Mouse (Mus musculus): ENCODE measurements around the gene Slc25a1. TPM values are rescaled to one million over a fixed set of nuclear protein-coding genes. Genes with fewer than 3 reads are reported as not detected.
A peak's percentile ranks its signal among the peaks of the same experiment; 100 is the strongest.

The Slc25a1 gene
- polyA plus RNA-seq, 1 experiment from 2014 or later = 131 TPM

DNA sequence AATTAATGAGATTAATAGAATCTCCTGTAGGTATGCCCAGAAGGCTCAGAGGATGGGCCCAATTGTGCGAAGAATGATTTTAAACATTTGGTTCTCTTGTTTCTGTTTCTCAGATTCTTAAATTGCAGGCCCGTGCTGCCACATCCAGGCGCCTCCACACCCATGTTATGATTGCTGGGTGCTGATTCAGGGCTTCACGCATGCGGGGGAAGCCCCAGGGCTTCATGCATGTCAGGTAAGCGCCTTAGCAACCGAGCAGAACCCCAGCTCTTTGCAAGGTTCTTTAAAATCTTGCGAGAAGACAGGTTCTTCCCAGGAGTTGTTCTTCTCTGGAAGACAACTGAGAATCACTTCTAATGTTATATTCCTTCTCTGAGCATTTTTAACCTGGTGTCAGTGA lies 15.4 kb upstream of the Slc25a1 start:
- DNase-seq (ENCODE audit: low spot score) = no peak

DNA sequence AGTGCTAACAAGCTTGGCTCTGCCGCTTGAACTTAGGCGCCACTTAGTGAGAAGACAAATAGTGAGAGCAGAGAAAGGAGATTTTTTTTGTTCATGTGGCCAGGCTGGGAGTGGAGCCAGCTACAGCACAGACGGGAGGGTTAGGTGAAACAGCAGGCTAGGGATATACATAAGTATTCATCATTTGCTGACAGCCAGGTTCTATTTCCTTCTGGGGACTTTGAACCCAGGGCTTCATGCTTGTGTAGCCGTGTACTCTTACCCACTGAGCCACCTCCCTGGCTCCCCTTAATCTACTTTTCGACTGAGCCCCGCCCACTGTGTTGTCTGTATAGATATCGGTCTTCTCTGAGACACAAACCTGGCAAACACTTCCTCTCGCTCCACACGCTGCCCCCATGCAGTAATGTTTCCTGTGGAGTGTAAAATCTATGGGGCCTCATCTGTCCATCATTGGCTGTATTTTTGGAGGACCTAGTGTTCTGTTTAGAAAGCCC lies 11.3 kb upstream of the Slc25a1 start:
- H3K4me1 ChIP-seq (ENCODE audit: control insufficient read depth, insufficient read depth, low read length) = no peaks in the 10 kb centered on the region
- H3K36me3 ChIP-seq (ENCODE audit: control insufficient read depth, insufficient read depth, low read length) = no peaks in the 10 kb centered on the region
- no peak overlapping the region for H3K4me2 ChIP-seq (ENCODE audit: low read depth)
- no peaks in the 10 kb centered on the region for H3K9me3 ChIP-seq (ENCODE audit: control insufficient read depth, low read length)
- DNase-seq (ENCODE audit: low spot score) (no peak), ATAC-seq (ENCODE audit: insufficient read depth, low FRiP score, low TSS enrichment) (no peak)
- WGBS = 64% methylated on average over 9 of the region's 9 CpGs
- no peak overlapping the region for H3K27ac ChIP-seq (ENCODE audit: low read depth, low read length)
- H3K27me3 ChIP-seq (ENCODE audit: control insufficient read depth, insufficient read depth, low read length) = no peaks in the 10 kb centered on the region
- no peak overlapping the region for H3K4me3 ChIP-seq (ENCODE audit: low read depth, low read length)
- H3K9ac ChIP-seq (ENCODE audit: low read length) = no peak overlapping the region

More for the DNA sequence above, 15.4 kb upstream of the Slc25a1 start:
- Histone ChIP-seq H3K4me2 (ENCODE audit: low read depth) (no peak overlapping the region), H3K4me1 (ENCODE audit: control insufficient read depth, insufficient read depth, low read length) (no peaks in the 10 kb centered on the region), H3K4me3 (ENCODE audit: low read depth, low read length) (no peak overlapping the region), H3K27ac (ENCODE audit: low read depth, low read length) (no peak overlapping the region), H3K9me3 (ENCODE audit: control insufficient read depth, low read length) (no peaks in the 10 kb centered on the region), H3K36me3 (ENCODE audit: control insufficient read depth, insufficient read depth, low read length) (no peaks in the 10 kb centered on the region), H3K27me3 (ENCODE audit: control insufficient read depth, insufficient read depth, low read length) (no peaks in the 10 kb centered on the region), H3K9ac (ENCODE audit: low read length) (no peak overlapping the region)
- ATAC-seq (ENCODE audit: insufficient read depth, low FRiP score, low TSS enrichment) = no peak
- WGBS = 69% methylated on average over 8 of the region's 8 CpGs

DNA sequence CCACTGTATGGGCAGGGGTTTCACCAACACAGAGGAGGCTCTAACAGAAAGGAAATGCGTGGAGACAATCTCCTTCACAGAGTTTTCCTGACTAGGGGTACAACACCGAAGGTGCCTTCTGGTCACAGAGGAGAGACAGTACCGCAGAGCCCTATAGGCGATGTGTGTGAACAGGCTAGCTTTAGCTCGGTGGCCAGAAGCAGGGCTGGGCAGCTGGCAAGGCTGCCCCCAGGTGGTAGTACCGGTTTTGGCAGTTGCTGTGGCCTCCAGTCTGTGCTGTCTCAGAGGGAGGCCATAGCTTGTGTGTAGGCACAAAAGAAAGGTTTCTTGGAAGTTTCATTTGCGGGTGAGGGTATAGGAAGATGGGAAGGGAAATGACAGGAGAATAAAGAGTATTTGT lies 10.8 kb upstream of the Slc25a1 start:
- H3K4me3 ChIP-seq (ENCODE audit: low read depth, low read length) = no peak overlapping the region
- WGBS = 8% methylated on average over 7 of the region's 7 CpGs
- H3K9ac ChIP-seq (ENCODE audit: low read length) = no peak overlapping the region
- peak; percentile 77 for DNase-seq (ENCODE audit: low spot score)
- no peaks in the 10 kb centered on the region for H3K9me3 ChIP-seq (ENCODE audit: control insufficient read depth, low read length)
- H3K27me3 ChIP-seq (ENCODE audit: control insufficient read depth, insufficient read depth, low read length) = no peaks in the 10 kb centered on the region
- no peaks in the 10 kb centered on the region for H3K4me1 ChIP-seq (ENCODE audit: control insufficient read depth, insufficient read depth, low read length)
- H3K27ac ChIP-seq (ENCODE audit: low read depth, low read length) = no peak overlapping the region
- no peak overlapping the region for H3K4me2 ChIP-seq (ENCODE audit: low read depth)
- H3K36me3 ChIP-seq (ENCODE audit: control insufficient read depth, insufficient read depth, low read length) = no peaks in the 10 kb centered on the region
- ATAC-seq (ENCODE audit: insufficient read depth, low FRiP score, low TSS enrichment) = peak; percentile 74; the same call in 1 of the 2 replicates

DNA sequence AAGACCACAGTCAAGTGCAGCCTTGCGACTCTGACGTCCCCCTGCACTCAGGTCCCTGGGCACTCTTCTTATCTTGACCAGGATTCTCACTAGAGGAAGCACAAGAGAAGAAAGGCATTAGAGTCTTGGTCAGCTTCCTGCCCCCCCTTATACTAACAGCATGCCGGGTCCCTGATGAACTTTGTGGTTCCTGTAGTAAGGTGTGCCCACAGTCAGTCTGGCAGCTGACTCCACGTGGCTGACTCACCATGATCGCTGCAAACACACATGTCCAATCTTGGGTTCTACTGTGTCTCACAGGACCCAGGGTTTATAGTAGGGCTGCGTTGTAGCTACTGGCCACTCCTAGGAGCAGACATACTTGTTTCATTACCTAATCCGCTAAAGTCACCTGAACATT lies 10.2 kb upstream of the Slc25a1 start:
- no peak overlapping the region for H3K27ac ChIP-seq (ENCODE audit: low read depth, low read length)
- DNase-seq (ENCODE audit: low spot score) = no peak
- H3K9ac ChIP-seq (ENCODE audit: low read length) = no peak overlapping the region
- no peaks in the 10 kb centered on the region for H3K36me3 ChIP-seq (ENCODE audit: control insufficient read depth, insufficient read depth, low read length)
- no peaks in the 10 kb centered on the region for H3K4me1 ChIP-seq (ENCODE audit: control insufficient read depth, insufficient read depth, low read length)
- ATAC-seq (ENCODE audit: insufficient read depth, low FRiP score, low TSS enrichment) = no peak
- WGBS = 84% methylated on average over 7 of the region's 7 CpGs
- no peak overlapping the region for H3K4me3 ChIP-seq (ENCODE audit: low read depth, low read length)
- H3K4me2 ChIP-seq (ENCODE audit: low read depth) = no peak overlapping the region
- H3K9me3 ChIP-seq (ENCODE audit: control insufficient read depth, low read length) = no peaks in the 10 kb centered on the region
- no peaks in the 10 kb centered on the region for H3K27me3 ChIP-seq (ENCODE audit: control insufficient read depth, insufficient read depth, low read length)

DNA sequence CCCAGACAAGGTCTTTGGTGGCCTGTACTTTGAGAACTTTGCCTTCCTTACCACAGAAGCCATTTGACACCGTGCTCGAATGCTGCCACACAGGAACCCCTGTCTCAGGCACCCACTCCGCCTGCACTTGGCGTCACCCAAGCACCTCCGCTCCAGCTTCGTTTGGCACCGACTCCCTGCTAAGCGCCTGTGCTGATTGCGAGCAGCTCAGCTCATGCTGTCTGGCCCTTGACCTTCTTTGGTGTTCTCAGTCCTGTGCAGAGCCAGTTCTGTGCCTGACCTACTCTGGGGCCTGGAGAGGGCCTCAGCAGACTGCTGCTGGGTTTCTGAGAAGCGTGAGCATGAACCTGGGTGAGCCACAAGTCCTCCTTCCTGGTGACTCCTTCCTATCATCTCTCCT lies 8.8 kb upstream of the Slc25a1 start:
- Histone ChIP-seq H3K9ac (ENCODE audit: low read length) (no peak overlapping the region), H3K27me3 (ENCODE audit: control insufficient read depth, insufficient read depth, low read length) (no peaks in the 10 kb centered on the region), H3K27ac (ENCODE audit: low read depth, low read length) (no peak overlapping the region), H3K9me3 (ENCODE audit: control insufficient read depth, low read length) (no peaks in the 10 kb centered on the region), H3K36me3 (ENCODE audit: control insufficient read depth, insufficient read depth, low read length) (no peaks in the 10 kb centered on the region), H3K4me3 (ENCODE audit: low read depth, low read length) (no peak overlapping the region), H3K4me1 (ENCODE audit: control insufficient read depth, insufficient read depth, low read length) (no peaks in the 10 kb centered on the region), H3K4me2 (ENCODE audit: low read depth) (no peak overlapping the region)
- DNase-seq (ENCODE audit: low spot score) (no peak), ATAC-seq (ENCODE audit: insufficient read depth, low FRiP score, low TSS enrichment) (no peak)
- 81% methylated on average over 10 of the region's 10 CpGs for WGBS

DNA sequence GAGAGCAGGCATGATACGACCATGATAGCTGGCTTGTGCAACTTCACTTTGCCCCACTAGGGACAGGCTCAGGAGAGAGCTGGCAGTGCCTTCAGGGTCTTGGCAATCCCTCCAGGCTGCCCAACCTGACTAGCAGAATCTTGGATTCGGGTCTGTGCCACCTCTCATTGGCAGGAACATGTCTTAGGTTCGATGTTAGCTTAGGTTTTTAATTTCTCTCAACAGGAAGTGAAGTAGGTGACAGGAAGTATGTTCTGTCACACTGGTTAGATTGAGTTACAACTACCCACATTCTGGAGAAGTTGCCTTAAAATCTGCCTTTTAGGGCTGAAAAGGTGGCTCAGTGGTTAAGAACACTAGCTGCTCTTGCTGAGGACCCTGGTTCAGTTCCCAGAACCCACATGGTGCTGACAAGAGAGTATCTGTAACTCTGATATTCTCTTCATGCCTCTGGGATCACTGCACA lies 6.5 kb upstream of the Slc25a1 start:
- Histone ChIP-seq H3K4me2 (ENCODE audit: low read depth) (no peak overlapping the region), H3K27me3 (ENCODE audit: control insufficient read depth, insufficient read depth, low read length) (no peaks in the 10 kb centered on the region), H3K9me3 (ENCODE audit: control insufficient read depth, low read length) (no peaks in the 10 kb centered on the region), H3K4me1 (ENCODE audit: control insufficient read depth, insufficient read depth, low read length) (no peaks in the 10 kb centered on the region), H3K27ac (ENCODE audit: low read depth, low read length) (no peak overlapping the region), H3K4me3 (ENCODE audit: low read depth, low read length) (no peak overlapping the region), H3K9ac (ENCODE audit: low read length) (no peak overlapping the region), H3K36me3 (ENCODE audit: control insufficient read depth, insufficient read depth, low read length) (no peaks in the 10 kb centered on the region)
- ATAC-seq (ENCODE audit: insufficient read depth, low FRiP score, low TSS enrichment) = no peak
- WGBS = 67% methylated on average over 3 of the region's 3 CpGs
- no peak for DNase-seq (ENCODE audit: low spot score)

DNA sequence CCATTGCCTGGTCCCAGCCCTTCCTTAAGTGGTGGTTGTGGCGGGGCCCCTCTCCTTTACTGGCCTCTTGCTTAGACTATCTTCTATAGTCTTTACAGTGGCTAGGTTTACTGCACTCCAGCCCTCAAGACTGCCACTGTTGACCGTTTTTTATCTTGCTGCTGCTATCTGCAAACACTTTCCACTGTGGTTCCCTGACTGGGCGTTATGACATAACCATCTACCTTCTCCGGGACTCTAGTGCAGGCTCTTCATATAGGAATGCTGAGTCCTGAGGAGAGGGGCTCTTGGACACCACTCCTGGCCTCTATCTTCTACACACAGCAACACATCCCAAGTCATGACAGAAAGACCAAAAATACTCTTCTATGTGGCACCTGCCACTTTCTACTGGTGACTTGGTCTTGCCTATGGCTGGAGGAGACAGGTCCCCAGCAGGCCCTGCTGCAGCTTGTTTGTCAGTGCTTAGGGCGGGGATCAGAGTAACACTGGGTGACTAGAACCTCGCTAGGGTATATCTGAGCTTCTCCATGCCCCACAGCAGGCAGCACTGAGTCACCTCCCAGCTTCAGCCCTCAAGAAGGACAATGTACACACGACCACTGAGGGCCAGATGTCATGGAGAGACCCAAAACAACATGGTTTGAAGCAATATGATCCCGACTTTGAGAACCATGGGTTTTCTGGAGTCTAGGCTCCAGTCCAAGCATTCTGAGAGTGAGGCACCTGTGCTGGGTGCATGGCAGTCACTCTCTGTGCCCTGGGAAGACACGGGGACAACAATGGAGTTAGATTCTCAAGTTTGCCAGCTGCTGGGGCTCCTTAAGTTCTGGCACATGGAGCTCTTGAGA lies 5.8 kb upstream of the Slc25a1 start:
- no peak for ATAC-seq (ENCODE audit: insufficient read depth, low FRiP score, low TSS enrichment)

DNA sequence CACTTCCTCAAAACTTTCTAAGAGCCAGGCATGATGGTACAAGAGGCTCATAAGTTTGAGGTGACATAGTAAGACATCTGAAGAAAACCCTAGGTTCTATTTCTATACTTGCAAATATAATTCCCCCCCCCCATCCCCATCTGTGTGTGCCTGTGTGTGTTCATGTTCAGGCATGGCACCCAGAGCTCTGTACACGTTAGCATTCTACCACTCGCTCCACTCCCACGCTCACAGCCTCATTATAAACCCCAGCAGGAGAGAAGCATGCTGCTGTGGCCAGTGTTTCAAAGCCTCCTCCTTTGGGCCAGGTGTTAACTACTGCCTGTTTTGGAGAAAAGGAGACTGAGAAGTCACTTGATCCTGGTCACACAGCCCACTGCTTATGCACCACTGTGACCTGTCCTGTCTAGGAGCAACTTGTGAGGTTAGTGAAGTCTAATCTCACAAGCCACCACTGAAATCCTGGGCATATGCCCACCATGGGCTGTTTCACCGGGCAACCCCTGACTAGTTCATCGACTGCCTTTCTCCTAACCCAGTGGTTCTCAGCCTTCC lies 4.0 kb upstream of the Slc25a1 start:
- ATAC-seq (ENCODE audit: insufficient read depth, low FRiP score, low TSS enrichment) (no peak), DNase-seq (ENCODE audit: low spot score) (no peak)
- WGBS = 79% methylated on average over 5 of the region's 5 CpGs

More for the DNA sequence above, 5.8 kb upstream of the Slc25a1 start:
- H3K27me3 ChIP-seq (ENCODE audit: control insufficient read depth, insufficient read depth, low read length) = no peaks in the 10 kb centered on the region
- WGBS = 79% methylated on average over 9 of the region's 9 CpGs
- H3K4me3 ChIP-seq (ENCODE audit: low read depth, low read length) = no peak overlapping the region
- H3K27ac ChIP-seq (ENCODE audit: low read depth, low read length) = no peak overlapping the region
- H3K4me1 ChIP-seq (ENCODE audit: control insufficient read depth, insufficient read depth, low read length) = no peaks in the 10 kb centered on the region
- no peak overlapping the region for H3K9ac ChIP-seq (ENCODE audit: low read length)
- no peak for DNase-seq (ENCODE audit: low spot score)
- H3K9me3 ChIP-seq (ENCODE audit: control insufficient read depth, low read length) = no peaks in the 10 kb centered on the region
- H3K36me3 ChIP-seq (ENCODE audit: control insufficient read depth, insufficient read depth, low read length) = no peaks in the 10 kb centered on the region
- no peak overlapping the region for H3K4me2 ChIP-seq (ENCODE audit: low read depth)

More for the DNA sequence above, 4.0 kb upstream of the Slc25a1 start:
- Histone ChIP-seq H3K9me3 (ENCODE audit: control insufficient read depth, low read length) (no peaks in the 10 kb centered on the region), H3K27ac (ENCODE audit: low read depth, low read length) (no peak overlapping the region), H3K4me3 (ENCODE audit: low read depth, low read length) (no peak overlapping the region), H3K4me1 (ENCODE audit: control insufficient read depth, insufficient read depth, low read length) (peaks cover under 1% of the 10 kb centered on the region; the same call in 1 of the 2 replicates), H3K27me3 (ENCODE audit: control insufficient read depth, insufficient read depth, low read length) (no peaks in the 10 kb centered on the region), H3K9ac (ENCODE audit: low read length) (no peak overlapping the region), H3K36me3 (ENCODE audit: control insufficient read depth, insufficient read depth, low read length) (no peaks in the 10 kb centered on the region), H3K4me2 (ENCODE audit: low read depth) (no peak overlapping the region)

Measured in neural tube, embryonic 11.5 days (tissue).